Mouse (Mus musculus): ENCODE results near the gene Slc4a1.
"Not testable (repeated sequence)": the region's sequence is repeated elsewhere in the genome, so short reads cannot be mapped to it uniquely, and the experiment has no call there.

Slc4a1 gene

DNA sequence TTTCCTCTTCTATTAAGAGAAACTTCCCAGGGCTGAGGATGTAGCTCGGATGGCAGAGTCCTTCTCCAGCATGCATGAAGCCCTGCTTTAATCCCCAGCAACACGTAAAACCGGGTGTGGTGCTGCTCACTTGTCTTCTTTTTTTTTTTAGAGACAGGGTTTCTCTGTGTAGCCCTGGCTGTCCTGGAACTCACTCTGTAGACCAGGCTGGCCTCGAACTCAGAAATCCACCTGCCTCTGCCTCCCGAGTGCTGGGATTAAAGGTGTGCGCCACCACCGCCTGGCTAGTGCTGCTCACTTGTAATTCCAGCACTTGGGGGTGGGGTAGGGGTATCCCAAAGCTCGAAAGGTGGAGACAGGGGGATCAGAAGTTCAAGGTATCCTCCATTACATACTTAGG, at the start of gene Slc4a1:
TSS of gene Slc4a1 (minus strand) at position 101 of the 400 bp plus-strand sequence.
- DNase-seq (ENCODE audit: extremely low read depth, low read depth, low spot score): not testable (repeated sequence)

DNA sequence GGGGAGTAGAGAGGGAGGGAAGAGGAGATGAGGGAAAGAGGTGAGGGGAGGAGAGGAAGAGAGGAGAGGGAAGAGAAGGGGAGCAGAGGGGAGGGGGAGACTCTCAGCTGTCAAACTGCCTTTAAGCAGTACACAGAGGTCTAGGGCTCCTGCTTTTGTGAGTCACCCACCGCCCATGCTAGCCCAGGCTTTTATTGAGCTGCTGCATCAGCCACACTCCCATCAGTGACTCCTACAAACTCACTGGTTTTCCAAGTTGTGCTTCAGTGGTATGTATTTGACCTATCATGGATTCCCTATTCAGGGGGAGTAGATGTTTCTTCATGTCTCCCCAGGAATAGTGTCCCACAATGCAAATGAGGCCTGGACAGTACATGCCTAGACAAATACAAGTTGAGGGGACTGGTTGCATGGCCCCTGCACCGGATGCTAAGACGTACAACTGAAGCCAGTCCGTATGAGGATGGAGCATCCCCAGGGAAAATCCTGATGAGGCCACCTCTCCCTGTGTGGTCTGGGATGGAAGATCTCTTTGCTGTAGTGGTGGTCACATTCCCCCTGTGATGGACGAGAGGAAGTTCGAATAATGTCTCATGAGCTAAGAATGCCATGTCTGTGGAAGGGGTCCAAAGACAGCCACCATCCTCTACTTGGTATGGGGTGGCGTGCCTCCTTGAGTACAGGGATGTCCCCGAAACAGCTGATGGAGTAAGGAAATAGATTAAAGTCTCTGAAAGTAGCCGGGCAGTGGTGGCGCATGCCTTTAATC, 49.2 kb upstream of the Slc4a1 start:
- no peak for DNase-seq (ENCODE audit: extremely low read depth, low read depth, low spot score)

DNA sequence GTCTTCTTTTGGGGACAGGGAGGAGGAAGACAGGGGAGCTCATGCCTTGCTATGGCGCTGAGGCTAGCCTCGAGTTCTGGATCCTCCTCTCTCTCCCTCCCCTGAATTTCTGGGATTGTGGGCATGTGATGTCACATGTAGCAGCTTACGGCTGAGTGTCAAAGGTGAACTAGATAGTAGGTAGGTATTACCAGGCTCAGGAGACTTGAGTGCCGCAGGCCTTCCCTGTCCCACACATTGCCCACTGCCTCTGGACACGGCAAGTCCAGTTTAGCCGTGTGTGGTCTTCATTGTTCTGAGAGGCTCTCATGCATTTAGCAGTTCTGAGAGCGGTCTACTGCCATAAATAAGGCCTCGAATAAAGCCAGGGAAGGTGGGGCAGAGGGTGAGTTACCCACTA, 47.1 kb upstream of the Slc4a1 start:
- DNase-seq (ENCODE audit: extremely low read depth, low read depth, low spot score): no peak

DNA sequence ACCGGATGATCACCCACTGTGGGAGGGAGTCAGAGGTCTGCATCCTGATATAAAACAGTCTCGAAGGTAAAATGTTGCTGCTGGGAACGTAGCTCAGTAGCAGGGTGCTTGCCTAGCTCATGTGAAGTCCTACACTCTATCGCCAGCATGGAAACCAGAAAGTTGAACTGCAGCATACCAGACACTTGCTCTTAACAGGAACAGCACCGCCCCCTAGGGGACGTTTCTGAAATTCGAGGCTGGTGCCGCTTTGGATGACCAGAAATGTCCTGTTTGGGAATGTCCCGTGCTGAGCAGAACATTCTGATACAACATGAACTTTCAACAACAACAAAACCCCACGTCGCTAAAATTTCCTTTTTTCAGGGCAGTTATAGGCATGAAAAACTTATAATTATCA, 45.7 kb upstream of the Slc4a1 start:
- DNase-seq (ENCODE audit: extremely low read depth, low read depth, low spot score): no peak

DNA sequence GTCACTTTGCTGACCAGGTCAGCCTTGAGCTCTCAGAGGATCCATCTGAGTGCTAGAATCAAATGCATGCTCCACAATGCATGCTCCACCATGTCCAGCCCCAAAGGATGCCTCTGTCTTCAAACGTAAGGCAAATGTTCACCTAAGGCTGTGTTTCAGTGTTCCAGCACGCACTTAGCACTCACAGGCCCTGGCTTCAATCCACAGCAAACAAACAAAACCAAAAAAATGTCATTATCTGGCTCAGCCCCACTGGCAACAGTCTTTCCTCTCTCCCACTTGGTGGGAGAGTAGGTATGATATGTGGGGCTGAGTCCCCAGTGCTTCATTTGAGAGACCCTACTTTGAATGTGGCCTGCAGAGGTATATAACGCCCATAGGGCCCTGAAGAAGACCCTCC, 45.1 kb upstream of the Slc4a1 start:
- DNase-seq (ENCODE audit: extremely low read depth, low read depth, low spot score): no peak

DNA sequence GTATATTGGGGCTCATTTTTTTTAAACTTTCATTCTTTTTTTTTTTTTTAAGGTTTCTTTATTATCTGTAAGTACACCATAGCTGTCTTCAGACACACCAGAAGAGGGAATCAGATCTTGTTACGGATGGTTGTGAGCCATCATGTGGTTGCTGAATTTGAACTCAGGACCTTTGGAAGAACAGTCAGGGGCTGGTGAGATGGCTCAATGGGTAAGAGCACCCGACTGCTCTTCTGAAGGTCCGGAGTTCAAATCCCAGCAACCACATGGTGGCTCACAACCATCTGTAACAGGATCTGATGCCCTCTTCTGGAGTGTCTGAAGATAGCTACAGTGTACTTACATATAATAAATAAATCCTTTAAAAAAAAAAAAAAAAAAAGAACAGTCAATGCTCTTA, 44.3 kb upstream of the Slc4a1 start:
- not testable (repeated sequence) for DNase-seq (ENCODE audit: extremely low read depth, low read depth, low spot score)

DNA sequence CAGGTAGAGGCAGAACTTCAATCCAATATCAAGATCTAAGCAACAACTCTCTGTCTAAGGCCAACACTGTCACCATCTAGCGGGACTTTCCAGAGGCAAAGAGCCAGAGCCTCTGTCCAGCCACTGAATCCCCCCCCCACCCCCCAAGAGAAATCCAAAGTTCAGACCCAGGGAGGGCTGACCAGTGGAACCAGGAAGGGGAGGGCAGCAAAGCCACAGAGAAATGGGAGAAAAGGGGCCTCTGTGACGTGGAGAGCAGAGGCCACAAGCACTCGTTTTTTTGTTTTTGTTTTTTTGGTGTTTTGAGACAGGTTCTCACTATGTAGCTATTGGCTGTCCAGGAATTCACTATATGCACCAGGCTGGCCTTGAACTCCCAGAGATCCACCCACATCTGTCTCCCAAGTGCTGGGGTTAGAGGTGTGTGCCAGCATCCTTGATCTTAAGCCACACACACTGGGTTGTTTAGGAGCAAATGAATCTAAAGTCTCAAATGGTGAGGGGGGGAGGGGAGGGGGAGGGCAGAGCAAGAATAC, 43.9 kb upstream of the Slc4a1 start:
- DNase-seq (ENCODE audit: extremely low read depth, low read depth, low spot score): no peak

DNA sequence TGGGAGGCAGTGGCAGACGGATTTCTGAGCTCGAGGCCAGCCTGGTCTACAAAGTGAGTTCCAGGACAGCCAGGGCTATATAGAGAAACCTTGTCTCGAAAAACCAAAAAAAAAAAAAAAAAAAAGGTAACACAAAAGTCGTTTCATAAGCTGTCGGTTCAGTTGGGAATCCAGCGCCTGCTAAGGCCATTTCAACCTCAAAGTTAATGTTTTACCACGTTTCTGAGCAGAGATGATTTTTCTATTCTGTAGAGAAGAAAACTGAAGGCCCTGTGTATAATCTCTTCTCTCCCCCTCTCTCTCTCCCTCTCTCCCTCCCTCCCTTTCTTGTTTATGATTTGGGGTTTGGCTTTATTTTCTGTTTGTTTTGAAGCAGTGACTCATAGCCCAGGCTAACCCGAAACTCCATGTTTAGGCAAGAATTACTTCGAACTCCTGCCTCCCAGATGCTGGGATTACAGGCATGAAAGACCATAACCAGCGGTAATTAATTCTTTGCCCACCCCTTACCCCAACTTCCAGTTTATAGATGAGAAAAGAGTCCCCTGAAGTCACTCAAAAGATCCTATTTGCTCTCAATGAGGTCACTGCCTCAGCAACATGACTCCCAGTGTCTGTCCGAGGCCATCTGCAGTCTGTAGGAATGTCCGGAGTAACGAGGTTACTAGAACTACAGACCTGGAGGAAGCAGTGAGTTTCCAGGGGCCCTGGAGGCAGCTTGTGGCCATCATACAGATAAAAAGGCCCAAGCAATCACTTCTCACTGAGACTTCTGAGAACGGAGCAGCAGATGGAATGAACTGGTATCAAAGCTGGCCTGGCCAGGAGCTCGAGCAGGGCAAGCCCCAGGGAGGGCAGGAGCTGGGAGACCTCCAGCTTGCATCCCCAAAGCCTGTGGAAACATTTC, 43.1 kb upstream of the Slc4a1 start:
- no peak for DNase-seq (ENCODE audit: extremely low read depth, low read depth, low spot score)

DNA sequence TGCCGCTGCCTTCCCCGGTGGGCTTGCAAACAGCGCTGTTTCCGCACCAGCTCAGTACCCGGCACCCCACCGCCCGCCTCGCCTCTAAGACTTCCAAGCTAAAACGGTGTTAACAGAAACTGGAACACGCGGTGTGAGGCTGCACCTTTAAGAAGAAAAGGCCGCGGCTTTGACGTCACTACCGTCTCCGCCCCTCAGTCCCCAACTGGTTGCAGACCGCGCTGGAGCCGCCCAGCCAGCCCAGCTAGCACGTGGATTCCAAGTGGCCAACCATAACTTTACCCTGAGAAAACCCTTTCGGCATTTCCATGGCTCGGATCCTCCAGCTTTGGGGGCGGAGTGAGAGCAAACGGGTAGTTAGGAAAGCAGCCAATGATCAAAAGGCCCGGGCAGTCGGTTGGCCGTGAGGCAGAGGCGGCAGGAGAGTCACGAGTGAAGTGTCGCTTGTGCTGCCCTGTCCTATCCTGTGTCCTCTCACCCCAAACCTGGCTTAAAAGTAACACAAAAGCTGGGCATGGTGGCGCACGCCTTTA, 42.4 kb upstream of the Slc4a1 start:
- peak; percentile 87 for DNase-seq (ENCODE audit: extremely low read depth, low read depth, low spot score)

DNA sequence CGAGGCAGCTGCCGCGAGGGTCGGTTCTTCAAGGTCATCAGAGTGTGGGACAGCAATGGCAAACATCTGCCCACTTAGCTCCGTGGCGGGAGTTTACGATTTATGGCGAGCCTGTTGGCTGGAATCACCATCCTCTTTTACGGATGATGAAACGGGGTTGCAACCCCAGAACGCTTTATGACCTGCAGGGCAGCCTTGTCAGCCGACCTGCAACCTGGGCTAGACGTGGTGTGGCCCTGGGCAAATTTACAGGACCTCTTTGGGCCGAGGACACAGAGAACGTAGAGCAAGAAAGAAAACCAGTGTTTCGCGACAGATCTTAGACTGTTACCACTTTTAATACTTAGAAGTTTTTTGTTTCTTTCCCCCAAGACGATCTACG, 41.8 kb upstream of the Slc4a1 start, which contains the start of gene Slc25a39:
TSS of gene Slc25a39 (minus strand) at position 113 of the 382 bp plus-strand sequence.
- DNase-seq (ENCODE audit: extremely low read depth, low read depth, low spot score): no peak

DNA sequence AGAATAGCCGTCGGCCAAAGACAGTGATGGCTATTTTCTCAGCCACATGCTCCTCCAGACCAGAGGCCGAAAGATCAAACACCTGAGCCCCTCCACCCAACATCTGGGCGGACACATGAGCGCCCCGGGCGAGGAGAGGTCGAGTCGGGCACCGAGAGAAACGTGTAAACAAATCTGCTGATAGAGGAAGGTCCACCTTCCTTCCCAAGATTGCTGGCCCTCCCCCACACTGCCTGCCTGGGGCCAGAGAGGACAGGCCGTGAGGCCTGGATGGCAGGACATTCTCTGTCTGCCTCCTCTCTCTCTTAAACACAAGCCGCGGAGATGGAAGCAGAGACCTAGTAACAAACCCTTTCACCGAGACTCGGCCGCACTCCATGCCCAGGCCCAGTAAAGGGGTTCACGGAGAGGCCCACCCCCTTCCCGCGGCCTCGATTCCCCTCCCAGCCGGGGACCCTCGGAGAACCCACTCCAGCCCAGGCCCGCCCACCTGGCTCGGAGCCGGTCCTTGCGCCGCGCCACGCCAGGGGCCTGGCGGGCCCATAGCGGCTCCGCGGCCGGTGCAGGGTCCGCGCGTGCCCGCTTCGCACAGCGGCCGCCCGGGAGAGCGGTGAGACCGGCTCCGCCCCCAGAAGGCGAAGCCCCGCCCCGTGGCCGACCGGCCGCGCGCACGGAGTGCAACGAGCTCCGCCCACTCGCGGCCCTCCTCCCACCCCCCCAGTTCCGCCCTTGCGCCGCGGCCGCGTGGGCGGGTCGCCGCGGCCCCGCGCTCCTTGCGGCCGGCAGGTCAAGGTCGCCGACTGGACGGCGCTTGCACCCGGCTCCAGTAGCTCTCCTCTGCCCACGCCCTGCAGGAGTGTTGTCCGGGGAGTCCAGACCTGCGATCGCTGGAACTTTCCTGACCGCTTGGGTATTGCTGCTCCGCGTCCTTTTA, 41.2 kb upstream of the Slc4a1 start:
- no peak for DNase-seq (ENCODE audit: extremely low read depth, low read depth, low spot score)

DNA sequence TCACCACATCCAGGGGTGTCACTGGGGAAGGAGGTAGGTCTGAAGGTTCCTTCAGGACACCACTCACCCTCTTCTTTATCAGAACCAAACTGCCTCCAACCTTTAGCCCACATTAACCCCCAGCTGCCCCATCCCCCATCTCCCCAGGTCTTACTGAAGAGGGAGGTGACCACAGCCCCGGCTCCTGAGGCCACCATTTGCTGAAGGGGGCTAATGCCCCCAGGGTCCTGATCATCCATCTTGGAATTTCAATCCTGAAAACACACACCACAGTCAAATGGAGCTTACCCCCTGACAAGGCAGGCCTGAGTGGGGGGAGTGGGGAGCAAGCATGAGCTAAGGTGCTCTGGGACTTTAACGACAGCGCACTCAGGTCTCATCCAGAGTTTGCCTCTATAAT, 40.4 kb upstream of the Slc4a1 start:
- DNase-seq (ENCODE audit: extremely low read depth, low read depth, low spot score): no peak

DNA sequence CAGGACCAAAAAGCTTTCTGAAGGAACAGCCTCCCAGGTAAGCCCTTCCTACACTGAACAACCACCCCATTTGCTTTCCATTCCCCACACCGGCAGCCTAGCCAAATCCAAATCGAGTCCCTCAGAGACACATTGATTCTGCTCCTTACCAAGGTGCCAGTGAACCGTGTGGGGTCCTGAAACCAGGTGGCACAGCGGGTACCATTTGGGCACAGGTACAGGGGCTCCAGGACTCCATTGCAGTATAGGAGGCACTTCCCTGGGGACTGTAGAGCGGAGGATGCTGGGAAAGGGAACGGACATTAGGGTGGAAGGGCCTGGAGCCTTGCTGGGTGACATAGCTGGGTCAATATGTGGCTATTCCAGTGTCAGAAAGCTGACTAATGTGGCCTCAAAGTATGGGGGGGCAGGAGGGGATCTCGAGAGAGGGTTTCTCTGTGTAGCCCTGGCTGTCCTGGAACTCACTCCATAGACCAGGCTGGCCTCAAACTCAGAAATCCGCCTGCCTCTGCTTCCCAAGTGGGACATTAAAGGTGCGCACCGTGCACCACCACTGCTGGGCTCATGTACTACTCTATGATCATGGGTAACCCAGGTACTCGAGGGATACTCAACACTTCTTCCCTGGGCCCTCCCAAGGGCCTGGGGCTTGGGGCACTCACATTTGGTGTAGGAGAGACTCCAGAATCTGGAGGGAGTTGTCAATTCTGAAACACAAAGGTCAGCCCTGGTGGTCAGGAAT, 39.7 kb upstream of the Slc4a1 start:
- DNase-seq (ENCODE audit: extremely low read depth, low read depth, low spot score): no peak

DNA sequence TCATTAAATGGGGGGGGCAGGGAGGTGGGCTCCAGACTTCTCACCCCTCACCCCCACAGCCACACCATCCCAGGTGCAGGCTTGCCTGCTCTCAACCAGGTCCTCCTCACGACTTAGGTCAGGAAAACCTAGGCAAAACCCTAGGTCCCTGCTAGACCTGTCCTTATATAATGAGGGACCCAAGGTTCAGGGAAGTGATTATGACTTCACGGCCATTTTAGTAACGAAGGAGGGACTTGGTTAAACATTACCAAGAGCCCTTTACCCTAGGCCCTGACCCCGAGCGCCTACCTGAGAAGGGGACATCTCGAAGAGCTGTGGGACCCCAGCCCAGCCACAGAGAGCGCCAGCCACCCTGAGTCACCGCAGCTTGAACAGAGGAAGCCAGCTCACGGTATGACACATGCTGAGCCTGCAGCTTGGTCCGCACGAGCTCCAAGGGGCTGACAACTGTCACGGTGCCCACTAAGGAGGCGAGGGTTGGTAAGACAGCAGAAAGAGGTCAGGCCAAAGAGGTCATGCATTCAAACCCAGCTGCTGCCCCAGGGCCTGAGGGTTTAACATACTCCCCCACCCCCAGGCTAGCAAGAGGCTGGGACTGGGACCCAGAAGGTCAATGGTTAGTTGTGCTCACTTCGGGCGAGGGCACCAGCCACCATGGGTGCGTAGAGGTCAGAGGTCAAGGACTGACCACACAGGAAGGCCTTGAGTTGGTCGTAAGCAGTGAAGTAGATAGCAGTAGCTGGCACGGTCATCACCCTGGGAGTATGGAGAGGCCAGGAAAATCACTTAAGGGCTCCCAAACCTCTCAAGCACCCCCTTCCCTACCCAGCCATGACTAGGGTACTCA, 38.4 kb upstream of the Slc4a1 start:
- no peak for DNase-seq (ENCODE audit: extremely low read depth, low read depth, low spot score)

DNA sequence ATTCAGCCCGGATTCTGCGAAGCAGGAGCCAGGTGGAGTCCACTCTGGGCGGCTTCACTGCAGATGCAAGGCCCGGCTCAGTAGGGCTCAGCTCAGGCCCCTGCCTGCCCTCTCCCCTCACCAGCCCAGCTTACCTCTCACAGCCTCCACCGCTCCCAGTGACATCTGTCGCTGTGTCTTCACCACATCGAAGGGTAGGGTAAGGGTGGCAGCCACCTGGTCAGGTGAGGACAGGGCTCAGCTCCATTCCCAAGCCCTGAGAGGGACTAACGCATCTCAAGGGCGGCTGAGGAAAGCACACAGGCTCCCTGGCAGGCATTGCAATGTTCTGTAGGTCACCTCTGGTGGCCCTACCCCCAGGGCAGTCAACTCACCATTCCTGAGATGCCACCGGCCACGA, 37.7 kb upstream of the Slc4a1 start:
- DNase-seq (ENCODE audit: extremely low read depth, low read depth, low spot score): no peak

DNA sequence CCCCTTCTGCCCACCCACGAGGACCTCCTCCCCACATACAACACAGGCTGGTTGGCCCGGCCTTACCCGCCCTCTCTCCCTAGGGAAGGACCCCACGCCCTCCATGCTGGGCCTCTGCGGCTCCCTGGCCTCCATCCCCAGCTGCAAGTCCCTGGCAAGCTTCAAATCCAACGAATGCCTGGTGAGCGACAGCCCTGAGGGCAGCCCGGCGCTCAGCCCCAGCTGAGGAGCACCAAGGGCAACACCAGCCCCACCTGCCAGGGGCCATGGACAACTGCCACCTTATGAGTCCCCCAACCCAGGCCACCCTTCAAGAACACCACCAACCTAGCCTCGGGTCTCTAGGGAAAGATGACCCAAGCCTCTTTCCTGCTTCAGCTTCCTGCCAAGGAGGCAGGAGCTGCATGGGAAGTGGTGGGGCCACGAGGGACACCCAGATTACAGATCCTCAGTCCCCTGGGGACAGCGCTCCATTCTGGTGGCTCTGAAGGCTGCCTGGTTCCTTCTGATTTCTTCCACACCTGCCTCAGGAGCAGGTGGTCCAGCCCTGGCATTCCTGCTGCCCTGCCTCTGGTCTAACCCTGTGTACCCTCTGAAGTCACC, 36.0 kb upstream of the Slc4a1 start:
- DNase-seq (ENCODE audit: extremely low read depth, low read depth, low spot score): no peak

DNA sequence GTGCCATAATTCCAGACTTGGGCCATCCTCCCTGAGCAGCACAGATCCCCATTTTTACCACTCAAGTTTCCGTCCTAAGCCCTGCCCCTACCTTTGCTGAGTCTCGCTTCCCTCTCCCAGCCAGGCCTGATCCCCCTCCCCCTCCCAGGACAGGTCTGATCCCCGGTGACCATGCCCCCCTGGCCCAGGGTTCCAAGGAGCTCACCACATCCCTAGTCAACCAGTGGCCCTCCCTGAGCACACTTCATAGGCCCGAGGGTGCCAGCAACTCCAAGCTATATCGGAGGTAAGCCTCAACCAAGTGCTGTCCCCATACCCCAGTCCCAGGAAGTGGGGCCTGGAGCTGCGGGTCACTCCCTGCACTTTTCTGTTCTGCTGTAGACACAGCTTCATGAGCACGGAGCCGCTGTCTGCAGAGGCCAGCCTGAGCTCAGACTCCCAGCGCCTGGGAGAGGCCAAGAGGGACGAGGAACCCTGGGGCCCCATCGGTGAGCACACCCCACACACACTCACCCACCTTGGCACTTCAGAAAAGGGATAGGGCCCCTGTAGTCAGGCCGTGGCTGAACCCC, 34.6 kb upstream of the Slc4a1 start:
- no peak for DNase-seq (ENCODE audit: extremely low read depth, low read depth, low spot score)

DNA sequence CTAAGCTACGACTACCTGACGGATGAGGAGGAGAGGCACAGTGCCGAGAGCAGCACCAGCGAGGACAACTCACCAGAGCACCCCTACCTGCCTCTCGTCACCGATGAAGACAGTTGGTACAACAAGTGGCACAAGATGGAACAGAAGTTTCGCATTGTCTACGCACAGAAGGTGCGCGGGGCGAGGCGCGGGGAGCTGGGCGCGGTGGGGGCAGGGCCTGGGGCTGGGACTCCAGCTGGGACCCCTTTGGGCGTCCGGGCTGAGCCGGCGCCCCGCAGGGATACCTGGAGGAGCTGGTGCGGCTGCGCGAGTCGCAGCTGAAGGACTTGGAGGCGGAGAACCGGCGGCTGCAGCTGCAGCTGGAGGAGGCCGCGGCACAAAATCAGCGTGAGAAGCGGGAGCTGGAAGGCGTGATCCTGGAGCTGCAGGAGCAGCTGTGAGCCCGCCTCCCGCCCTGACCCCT, 33.6 kb upstream of the Slc4a1 start:
- DNase-seq (ENCODE audit: extremely low read depth, low read depth, low spot score): no peak

Data from fat pad, adult 2 months (tissue).